Mouse (Mus musculus): Measurements from ENCODE around the gene Dapk3.
"Not testable (repeated sequence)": the region's sequence is repeated elsewhere in the genome, so short reads cannot be mapped to it uniquely, and the experiment has no call there.

The Dapk3 gene

DNA sequence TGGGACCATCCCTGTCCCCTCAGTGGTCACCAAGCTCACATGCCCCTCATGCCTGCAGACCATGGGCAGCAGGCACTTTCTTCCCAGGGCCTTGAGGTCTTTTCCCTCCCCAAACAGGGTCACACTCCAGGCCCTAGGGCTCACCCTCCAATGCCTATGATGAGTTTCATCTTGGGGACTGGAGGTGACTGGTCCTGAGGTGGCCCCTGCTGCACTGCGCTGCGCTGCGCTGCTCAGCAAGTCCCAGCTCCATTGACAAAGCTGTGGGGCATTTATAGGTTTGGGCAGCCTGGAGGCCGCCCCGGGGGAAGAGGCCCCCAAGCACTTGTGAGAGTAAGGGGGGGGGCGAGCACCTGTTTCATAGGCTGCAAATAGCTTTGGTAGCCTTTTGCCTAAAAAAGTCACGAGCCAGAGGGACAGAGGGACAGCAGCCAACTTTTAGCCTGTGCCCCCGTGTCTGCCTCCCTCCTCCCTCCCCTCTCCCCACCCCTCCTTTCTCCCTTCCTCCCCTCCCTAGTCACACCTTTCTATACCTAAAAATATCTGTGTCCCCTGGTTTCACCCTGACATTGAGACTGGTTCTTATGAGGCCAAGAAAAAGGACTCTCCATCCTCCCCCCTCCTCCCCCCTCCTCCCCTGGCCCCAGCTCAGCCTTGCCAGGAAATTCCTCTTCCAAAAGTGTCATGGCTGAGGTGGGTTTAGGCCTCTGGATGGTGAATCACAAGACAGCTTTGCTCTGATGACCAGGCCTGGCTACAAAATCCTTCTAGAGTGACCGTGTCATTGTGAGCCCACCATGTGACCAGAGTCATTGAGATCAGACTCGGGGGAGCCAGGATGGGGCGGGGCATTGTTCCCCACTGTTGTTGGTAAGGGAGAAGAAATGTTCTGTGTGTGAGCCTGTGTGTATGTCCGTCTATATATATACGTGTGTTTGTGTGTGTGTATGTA is 19.3 kb downstream of the Dapk3 start, which contains the start of gene Nmrk2:
Gene Nmrk2 (minus strand): TSS at position 245 of the 952 bp plus-strand sequence.
- DNase-seq, result no peak

DNA sequence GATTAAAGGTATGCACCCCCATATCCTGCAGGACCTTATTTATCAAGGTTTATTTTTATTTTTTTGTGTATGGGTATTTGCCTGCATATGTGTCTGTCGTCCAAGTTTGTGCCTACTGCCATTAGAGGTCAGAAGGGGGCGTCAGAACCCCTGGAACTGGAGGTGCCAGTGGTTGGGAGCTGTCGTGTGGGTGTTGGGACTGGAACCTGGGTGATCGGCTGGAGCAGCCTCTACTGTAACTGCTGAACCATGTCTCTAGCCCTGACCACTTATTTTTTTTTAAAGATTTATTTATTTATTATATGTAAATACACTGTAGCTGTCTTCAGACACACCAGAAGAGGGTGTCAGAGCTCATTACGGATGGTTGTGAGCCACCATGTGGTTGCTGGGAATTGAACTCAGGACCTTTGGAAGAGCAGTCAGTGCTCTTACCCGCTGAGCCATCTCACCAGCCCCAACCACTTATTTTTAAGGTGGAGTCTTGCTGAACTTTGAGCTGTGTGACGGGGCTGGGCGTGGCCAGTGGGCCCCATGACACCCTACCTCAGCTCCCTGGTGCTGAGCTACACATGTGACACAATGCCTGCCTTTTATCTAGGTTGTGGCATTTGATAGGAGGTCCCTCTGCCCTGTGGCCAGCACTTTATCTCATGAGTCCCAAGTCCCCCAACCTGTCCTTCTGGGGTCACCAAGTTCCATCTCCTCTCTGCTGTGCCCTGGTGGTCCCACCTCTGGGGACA is 20.3 kb downstream of the Dapk3 start:
- DNase-seq, result no peak

DNA sequence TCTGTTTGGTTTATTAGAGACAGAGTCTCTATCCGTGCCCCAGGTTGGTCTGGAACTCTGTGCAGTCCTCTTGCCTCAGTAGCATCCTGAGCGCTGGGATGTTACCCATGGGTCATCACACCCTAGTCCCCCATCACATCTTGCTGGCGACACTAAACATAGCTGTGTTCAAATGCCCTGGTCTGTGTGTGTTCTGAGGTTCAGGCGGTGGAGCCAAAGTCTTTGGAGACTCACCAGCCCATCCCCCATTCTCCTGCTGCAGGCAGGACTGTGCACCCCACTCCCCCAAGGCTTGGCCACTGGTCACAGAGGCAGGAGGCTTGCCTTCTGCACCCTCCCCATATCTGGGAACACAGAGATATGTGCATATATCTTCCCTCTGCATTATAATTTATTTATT is 21.3 kb downstream of the Dapk3 start:
- no peak for DNase-seq

DNA sequence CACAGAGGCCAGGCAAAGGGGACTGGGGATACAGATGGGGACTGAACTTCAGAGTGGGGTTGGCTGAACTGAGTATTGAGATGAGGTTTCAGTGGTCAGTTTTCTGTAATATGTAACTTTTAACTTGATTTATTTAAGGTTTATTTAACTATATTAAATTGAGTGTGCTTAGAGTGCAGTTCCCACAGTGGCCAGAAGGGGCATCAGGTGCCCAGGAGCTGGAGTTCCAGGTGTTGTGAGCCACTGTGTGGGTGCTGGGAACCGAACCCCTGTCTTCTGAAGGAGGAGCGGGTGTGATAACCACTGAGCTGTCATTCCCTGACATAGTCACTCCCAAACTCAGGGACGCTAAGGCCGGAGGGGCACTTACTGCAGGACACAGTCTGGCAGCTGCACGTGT is 27.3 kb downstream of the Dapk3 start:
- DNase-seq, result no peak

DNA sequence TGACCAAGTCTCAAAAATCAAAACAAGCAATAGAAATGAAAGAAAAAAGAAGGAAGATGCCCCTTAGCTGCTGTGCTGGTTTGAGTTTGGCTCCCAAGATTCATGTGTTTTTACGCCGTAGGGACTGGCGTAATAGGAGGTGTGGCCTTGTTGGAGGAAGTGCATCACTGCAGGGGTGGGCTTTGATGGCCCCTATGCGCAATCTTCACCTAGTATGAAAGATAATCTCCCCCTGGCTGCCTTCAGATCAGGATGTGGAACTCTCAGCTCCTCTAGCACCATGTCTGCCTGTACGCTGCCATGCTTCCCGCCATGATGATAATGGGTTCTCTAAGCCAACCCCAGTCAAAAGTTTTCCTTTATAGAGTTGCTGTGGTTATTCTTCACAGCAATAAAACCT is 33.5 kb downstream of the Dapk3 start:
- DNase-seq, result no peak

DNA sequence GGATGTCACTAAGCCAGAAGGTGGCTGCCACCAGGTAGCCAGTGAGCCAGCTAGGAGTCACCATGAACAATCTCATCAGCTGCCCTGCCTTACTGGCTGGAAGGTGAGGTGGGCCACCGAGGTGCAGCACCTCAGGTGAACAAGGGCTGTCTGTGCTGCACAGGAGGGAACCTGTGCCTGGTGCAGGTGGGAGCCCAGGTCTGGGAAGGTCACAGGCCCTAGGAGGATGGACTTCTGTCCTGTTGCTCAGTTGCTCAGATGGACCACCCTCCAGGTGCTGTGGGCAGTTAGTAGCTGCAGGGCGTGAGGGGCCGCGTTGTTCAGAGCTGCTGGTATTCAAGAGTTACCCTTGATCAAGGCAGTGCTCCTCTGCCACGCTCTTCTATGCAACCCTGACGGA is 34.0 kb downstream of the Dapk3 start:
- DNase-seq, result no peak

DNA sequence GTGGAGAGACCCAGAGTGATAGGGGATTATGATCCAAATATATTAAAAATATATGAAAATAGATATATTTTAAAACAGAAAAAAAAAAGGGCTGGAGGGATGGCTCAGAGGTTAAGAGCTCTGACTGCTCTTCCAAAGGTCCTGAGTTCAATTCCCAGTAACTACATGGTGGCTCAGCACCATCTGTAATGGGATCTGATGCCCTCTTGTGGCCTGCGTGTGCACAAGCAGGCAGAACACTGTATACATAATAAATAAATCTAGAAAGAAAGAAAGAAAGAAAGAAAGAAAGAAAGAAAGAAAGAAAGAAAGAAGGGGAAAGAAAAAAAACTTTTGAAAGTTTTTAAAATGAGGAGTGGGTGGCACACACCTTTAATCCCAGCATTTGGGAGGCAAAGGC is 34.5 kb downstream of the Dapk3 start:
- DNase-seq, result not testable (repeated sequence)

DNA sequence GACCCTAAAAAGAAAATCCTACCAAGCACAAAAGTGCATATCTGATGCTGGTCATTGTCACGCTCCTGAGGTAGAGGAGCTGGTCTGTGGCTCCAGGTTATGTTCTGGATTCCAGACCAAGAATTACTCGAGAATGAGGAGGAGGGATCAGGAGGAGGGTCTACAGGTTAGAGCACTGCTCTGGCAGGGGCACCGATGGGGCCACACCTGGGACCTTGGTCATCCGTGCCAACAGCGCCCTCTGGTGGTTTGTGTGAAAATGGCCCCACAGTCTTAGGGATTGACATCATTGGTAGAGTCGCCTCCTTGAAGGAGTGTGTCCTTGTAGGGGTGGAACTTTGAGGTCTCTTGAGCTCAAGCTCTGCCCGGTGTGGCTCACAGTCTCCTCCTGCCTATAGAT is 35.2 kb downstream of the Dapk3 start:
- DNase-seq, result peak; percentile 56 to 75

DNA sequence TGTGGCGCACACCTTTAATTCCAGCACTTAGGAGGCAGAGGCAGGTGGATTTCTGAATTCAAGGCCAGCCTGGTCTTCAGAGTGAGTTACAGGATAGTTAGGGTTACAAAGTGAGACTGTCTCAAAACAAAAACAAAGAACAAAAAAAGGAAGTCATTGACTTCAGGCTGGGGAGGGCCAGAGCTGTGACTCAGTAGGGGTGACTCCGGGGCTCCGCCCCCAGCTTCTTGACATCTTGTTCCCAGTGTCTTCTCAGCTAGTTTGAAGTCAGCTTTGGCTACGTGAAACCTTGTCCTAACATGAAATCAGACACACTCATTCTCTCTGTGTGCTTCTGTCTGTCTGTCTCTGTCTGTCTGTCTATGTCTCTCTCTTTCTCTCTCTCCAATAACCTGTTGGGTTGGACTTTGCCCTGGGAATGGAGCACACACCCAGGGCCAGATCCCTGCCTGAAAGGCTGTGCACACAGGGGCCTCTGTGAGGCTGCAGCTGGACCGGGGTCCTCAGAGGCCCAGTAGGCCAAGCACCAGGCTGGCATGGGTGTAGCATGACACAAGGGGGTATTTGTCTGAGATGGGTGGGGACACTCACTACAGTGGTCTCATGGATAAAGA is 38.7 kb downstream of the Dapk3 start:
- DNase-seq, result no peak

DNA sequence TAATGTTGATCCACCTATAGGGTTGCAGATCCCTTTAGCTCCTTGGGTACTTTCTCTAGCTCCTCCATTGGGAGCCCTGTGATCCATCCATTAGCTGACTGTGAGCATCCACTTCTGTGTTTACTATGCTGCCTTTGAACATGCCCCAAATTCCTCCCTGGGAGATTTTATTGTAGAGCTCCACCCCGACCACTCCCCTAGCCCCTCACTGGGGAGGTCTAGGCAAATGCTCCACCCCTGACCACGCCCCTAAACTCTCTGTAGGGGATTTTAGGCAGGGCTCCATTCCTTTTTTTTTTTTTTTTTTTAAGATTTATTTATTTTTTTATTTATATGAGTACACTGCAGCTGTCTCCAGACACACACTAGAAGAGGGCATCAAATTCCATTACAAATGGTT is 40.9 kb downstream of the Dapk3 start:
- not testable (repeated sequence) for DNase-seq

DNA sequence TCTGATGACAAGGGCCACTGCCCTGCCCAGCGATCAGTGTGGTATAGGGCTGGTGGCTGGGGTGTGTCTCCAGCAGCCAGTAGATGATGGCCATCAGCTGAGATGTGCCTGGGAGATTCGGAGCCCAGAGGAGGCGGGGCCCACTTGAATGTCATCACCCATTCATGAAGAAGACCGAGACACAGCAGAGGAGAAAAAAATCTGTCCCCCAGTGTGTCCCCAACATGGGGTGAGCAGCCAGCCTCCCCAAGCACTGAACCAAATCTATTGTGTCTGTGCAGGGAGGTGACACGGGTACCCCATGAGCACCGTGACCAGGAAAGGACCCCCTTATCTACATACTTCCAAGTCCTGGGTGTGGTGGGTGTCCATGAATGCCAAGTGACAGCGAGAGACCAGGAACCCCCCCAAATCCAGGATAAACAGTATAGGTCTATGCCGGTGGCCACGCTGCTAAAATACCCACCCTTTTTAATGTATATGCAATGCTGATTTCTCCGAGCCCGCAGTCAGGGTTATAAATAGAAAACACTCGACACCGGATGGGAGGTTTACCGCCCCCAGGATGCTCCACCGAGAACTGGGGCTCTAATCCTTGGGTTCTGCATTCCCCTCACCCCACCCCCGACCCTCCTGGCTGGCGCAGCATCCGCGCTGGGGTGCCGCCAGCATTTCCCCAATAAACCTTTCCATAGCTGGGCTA is 47.1 kb downstream of the Dapk3 start:
- no peak for DNase-seq

DNA sequence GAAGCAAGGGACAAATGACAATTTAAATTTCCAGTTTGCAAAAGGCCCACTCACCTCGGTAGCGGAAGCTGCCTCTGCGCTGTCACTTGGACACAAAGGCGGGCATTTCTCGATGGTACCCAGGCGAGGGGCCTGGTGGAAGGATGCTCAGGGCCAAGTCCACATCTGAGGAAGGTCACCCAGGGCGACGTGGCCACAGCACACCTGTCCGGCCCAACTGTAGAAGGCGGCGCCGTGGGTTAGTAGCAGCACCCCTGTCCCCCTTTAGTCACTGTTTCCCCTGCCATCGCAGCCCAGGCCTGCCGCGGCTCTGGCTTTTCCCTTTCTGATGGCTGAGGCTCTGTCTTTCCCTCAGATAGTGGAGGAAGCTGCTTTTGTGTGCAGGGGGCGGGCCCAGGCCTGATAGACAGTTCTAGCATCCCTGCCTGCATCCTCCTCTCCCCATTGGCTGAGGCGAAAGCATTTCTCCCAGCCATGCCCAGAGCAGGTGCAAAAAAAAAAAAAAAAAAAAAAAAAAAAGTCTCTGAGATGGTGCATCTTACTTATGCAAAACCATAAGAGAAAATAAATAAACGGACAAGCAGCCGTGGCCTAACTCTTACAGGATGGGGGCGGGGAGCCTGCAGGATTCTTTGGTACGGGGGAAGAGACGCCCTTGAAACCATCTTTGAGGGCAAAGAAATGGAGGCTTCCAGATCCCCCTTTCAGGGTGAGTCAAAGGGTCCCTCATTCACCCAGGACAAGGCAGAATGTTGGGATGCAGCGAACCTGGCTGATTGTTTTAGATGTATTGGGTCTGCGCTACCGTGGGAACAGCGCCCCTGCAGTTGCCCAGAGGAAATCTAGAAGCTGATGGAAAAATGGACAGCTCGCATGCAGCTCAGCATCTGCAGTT is 47.9 kb downstream of the Dapk3 start, which contains the start of gene Atcay:
Gene Atcay (minus strand): TSS at position 396 of the 895 bp plus-strand sequence.
- DNase-seq, result no peak

DNA sequence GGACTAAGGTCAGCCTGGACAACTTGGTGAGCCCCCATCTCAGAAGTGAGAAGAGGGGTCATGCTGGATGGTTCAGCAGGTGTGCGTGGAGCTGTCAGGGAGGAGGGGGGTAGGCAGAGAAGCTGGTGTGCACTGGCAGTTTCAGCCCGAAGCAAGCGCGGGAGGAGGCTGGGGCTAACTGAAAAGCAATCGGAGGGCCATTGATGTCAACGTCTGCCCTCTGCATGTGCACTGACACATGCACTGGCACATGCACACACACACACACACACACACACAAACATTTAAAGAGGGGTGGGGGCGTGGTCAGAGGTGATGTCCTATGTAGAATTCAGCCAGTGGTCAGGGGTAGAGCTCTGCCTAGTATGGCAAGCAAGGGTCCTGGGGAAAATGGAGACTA is 48.6 kb downstream of the Dapk3 start:
- no peak for DNase-seq

DNA sequence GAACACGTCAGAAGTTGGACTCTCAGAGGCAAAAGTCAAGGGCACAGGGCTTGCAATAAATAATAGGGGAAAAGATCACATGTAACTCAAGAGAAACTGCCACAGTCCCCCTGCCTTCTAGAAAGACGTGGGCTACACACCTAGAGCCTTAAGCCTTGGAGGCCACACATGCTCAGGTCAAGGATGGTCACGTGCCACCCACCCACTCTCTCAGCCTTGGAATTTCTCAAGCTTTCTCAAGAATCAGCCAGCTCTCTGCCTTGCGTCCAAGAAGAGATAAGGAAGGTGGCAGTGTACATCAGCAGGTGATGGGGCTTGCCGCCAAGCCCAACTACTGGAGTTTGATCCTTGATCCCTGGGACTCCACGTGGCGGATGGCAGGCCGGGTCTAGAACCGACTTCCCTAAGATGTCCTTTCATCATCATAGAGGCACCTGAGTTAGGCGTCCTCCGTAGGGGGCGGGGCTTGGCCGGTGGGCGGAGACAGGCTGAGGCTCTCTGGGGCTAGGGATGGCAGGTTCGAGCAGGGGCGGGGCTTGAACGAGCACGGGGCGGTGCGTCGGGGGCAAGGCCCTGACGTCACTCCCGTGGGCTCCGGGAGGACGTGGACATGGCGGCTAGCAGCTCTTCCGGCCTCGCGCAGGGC is 49.9 kb downstream of the Dapk3 start, which contains the start of gene Zfr2:
Gene Zfr2 (plus strand): TSS at position 576 of the 646 bp plus-strand sequence.
- peak; percentile 91 to 95 for DNase-seq

DNA sequence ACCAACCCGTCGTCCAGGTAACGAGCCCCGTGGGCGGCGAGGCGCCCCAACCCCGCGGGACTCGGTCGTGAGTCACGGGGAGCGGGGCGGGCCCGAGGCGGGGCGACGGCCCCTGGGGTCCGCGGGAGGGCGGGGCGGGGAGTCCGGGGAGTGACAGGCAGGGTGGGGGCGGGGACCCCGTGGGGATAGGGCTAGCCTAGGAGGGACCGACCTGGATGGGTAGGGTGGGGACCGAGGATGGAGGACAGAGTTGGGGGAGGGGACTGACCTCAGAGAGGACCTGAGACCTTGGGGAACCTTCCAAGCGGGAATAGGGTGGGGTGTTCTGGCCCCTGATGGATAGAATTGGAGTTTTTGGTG is 50.4 kb downstream of the Dapk3 start:
- DNase-seq, result no peak

DNA sequence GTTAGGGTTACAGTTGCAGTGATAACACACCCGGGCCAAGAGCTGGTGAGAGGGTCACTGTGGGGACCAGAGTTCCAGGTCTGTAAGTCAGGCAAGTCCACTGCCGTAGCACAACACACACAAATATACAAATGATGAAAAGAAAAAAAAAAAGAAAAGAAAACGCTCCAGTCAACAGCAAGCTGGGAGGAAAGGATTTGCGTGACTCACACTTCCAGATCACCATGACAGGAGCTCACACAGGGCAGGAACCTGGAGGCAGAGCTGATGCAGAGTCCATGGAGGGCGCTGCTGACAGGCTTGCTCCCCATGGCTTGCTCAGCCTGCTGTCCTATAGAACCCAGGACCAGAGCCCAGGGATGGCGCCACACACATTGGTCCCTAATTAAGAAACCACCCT is 51.4 kb downstream of the Dapk3 start:
- no peak for DNase-seq

DNA sequence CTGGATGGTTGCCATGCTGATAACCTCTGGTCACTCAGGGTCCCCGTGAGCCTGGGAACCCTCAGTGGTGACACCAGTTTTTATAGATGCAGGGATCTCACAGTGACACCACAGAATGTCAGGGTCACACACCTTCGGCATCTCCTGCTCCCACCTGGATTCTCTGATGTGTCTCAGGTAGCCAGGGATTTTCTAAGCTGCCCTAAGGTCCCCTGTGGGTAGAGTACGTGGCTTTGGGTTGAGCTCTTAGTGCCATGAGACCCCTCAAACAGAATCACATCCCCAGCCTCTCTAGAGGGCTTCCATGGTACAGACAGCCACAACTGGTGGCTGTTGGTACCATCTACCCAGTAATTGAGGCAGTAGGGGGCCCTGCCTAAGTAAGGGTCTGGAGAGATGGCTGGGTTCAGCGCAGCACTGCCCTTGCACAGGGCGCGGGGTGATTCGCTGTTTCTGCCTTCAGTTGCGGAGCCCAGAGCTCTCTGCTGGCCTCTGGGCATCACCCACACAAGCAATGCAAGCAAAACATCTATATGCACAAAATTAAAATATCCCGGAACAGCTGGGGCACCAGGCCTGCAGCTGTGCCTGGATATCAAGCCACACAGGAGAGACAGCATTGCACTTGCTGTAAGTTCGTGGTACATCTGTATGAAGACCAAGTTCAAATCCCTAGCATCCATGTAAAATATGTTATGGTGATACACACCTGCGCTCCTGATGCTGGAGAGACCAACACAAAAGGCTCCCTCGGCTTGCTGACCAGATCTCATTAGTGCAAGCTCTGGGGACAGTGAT is 53.9 kb downstream of the Dapk3 start:
- DNase-seq, result no peak

DNA sequence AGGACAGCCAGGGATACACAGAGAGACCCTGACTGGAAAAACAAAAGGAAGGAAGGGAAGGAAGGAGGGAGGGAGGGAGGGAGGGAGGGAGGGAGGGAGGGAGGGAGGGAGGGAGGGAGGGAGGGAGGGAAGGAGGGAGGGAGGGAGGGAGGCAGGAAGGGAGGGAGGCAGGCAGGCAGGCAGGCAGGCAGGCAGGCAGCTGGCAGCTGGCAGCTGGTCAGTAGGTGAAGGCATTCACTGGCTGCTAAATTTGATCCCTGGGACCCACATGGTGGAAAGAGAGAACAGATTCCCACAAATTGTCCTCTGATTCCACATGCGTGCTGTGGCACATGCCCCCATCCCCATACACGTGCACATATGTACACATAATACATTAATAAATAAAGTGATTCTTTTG is 55.8 kb downstream of the Dapk3 start:
- no peak for DNase-seq

DNA sequence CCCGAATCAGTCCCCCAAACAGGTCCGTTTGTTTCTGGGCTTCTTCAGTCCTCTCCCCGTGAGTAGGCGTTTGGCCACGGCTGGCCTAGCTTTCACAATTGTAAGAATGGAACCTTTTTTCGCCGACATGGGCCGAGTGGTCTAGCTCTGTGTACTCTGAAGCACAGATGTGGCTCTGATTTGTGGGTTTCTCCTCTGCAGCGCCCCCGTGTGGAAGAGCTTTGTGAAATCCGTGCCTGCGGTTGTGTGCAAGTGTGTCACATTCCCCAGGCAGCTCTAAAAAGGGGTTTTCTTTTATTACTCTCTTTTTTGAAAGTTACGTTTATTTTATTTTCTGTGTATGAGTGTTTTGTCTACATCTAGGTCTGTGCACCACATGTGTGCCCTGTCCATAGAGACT is 58.1 kb downstream of the Dapk3 start:
- peak in 1 of 2 experiments; percentile 30 for DNase-seq

DNA sequence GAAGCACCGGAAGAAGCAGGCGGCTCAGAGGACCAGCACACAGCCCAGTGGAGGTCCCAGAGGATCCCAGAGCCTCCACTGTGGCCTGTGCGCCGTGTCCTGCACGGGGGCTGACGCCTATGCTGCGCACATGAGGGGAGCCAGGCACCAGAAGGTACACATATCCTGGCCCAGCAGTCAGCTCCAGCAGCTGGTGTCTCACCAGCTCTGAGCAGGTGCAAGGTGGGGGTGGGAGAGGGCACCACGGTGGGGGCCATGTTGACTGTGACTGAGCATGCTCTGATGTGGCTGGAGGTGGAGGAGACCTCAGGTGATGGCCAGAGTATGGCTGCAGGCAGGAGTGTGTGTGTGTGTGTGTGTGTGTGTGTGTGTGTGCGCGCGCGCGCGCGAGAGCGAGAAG is 59.2 kb downstream of the Dapk3 start:
- DNase-seq, result no peak
